Mouse (Mus musculus): ENCODE measurements at regions not wholly inside any gene's neighbourhood (a gene's known extent, or its start where the extent isn't known, plus 50 kb on each side); places are given as distances from the start of the nearest gene placed in this dataset.

DNA sequence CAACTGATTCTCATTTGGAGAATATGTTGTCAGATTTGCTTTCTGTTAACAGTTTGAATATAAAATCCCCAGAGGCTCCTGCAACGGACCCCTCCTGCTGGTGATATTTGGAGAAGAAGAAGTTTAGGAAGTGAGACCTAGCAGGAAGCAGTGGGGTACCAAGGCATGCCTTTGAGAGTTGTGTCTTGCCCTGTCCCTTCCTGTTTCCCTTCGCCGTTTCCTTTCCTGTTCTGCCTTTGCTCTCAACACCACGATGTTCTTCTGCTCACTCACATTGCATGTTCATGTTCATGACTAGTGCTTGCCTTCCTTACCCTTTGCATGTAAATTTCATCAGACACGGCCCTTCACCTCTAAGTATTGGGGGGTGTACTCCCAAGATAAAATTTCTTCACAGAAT lies 254.0 kb downstream of the Tle4 start:
- DNase-seq (ENCODE audit: low spot score in 2 of 2) = no peak

DNA sequence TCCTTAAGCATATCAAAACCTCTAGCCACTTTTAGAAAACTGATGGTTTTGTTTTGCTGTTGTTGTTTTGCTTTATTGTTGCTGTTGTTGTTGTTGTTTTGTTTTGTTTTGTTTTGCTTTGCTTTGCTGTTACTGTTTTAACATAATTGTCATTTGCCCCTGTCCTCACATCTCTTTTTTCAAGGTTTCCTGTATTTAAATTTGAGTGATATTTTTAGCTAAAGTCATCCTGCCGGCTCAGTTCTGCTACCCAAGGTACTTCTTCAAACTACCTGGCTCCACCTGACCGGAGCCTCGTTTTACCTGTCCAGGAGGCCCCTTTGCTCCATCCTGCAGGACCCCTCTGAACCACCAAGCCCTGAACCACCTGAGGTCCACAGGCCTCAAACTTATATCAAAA lies 253.4 kb downstream of the Tle4 start:
- no peak for DNase-seq (ENCODE audit: low spot score in 2 of 2)

DNA sequence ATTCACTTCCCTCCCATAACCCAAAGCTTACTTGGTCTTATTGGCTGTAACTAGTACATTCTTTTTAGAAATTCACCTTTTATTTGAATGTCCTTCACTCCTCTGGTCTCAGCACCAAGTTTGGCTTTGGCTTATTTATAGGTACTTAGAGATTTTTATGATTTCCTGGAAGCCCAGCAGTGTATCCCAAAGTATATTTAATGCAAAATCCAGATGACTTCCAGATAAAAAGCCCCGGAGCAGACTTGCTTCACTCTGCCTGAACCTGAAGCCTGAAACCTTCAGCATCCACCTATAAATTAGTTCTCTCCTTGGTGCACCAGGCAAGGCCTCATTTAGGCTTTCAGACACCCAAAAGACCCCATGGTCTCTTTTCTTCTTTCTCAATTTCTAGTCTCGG lies 250.8 kb downstream of the Tle4 start:
- no peak for DNase-seq (ENCODE audit: low spot score in 2 of 2)

DNA sequence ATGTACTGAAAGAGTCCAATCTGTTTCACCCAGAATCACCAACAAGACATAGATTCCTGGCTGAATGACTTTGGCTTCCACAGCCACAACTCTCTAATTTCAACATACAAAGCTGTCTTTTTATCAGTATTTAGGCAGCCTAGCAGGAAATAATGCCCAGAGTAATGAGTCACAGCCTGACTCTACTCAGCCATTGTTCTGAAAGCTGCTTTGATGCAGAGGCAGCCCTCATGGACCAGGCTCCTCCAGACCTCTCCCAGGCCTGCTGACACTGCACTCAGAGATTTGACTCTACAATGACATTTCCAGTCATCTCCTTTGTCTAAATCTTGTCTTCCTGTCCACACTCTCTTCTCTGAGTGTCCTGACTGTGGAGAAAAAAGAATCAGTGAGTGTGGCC lies 250.4 kb downstream of the Tle4 start:
- no peak for DNase-seq (ENCODE audit: low spot score in 2 of 2)

DNA sequence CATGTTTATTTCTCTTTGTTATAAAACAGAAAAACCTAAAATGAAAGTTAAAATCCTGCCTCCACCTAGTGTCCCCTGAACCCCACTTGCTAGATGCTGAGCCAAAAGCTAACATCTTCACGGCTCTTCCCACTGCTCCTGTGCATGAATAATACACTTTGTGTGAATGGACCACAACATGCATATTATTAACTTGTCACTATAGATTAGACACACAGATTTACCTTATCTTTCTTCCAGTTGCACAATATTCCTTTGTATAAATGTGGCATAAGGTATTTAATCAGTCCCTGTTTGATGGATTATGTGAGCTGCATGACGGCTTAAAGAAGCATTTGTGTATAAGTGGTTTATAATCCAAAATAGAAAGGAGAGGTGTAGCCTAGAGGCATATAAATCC lies 248.1 kb downstream of the Tle4 start:
- DNase-seq (ENCODE audit: low spot score in 2 of 2) = no peak

DNA sequence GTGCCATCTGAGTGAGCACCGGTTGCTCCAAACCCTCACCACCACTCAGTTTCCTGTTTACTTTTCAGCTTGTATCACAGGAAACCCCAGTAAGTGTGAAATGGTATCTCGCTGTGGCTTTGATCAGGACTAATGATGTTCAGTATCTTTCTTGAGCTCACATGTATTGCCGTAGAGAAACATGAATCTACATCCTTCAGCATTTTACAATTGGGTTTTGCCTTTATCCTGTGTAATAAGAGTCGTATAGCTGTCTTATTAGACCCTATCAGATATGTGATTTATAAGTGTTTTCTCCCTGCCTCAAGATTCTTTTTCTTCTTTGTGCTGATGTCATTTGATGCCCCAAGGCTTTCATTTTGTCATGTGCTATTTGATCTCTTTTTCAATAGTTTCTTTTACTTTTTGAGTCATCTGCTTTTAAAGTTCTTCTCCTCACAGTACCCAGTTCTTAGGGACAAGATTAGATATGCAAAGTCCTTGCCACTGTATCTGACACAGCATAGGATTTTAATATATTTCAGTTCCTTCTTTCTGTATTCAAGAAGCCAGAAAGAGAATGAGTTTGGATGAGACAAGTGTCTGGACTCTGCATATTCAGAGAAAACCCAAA lies 246.0 kb downstream of the Tle4 start:
- no peak for DNase-seq (ENCODE audit: low spot score in 2 of 2)

DNA sequence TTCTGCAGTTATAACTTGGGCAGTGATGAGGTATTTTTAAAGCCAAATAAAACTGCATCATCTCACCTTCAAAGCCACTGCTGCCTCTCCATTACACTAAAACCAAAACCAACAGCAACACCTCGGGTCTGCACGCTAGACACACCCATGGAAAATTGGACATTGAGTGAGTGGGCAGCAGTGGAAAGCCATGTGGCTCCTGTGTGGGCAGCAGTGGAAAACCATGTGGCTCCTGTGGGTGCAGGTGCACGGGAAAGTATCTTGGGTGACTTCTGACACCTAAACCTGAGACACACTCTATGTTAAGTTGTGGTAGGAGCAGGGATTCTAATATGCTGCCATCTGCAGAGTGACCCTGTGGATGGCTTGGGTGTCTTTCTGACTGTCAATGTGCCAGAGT lies 245.3 kb downstream of the Tle4 start:
- no peak for DNase-seq (ENCODE audit: low spot score in 2 of 2)

DNA sequence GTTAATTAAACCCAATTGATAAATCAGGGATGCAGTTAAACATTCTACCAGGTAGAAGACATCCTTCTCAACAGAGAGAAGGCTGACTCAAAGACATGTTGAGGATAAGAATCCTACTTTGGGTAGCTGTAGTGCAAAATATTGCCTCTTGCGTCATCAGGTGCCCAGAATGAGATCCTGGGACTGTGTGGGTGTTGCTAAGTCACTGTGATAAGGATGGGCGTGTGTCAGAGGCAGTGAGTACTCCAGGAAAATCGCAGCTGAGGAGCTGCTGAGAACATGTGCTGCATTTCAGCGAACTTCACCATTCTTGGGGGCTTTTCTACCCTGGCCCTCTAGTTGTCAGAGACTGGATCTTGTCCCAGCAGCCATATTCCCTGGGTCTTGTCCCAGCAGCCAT lies 244.7 kb downstream of the Tle4 start:
- DNase-seq (ENCODE audit: low spot score in 2 of 2) = peak in 1 of 2 experiments; percentile 13

DNA sequence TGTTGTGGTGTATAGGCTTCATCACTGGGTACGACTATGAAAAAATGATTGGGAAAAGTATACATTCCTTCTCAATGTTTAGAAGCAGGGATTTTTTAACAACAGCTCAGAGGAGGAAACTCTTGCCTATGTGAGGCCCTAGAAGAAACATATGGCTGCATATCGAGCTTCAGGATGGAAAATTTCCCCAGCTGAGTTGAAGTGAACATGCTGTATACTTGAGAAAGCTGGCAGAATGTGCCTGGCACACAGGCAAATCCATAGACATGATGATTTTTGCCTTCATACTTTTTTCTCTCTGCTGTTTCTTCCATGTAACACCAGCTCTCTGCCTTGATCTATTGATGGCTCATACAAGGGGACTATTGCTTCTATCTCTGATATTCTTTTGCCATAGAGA lies 242.7 kb downstream of the Tle4 start:
- DNase-seq (ENCODE audit: low spot score in 2 of 2) = peak in 1 of 2 experiments; percentile 25

DNA sequence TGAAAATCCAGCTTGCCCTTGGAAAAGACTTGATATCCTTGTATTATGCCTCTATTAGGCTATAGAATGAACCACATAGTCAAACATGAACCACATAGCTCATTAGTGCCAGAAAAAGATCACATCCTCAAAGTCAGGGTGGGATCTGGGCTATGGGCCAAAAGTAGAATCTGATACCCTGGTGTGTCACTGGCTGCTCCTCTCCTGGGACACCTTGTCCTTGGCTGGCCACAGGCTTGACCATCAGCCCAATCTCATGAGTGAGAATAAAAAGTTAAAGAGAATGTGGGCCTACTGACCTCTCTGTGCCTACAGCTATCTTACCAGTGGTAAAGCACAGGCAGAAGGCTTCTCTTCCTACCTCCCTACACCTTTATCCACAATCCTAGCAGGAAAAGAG lies 241.9 kb downstream of the Tle4 start:
- DNase-seq (ENCODE audit: low spot score in 2 of 2) = no peak

DNA sequence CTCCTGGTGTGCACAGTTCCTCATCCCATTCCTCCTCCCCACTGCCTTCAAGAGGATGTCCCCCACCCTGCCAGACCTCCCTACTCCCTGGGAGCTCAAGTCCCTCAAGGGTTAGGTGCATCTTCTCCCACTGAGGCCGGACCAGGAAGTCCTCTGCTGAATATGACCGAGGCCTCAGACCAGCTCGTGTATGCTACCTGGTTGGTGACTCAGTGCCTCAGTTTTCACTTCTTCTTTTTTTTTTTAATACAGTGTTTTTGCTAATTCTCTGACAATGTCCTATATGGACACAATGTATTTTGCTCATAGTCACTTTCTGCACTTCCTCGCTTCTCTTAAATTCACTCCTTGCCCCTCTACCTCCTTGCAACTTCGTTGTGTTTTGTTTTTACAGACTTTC lies 237.2 kb downstream of the Tle4 start:
- DNase-seq (ENCODE audit: low spot score in 2 of 2) = no peak

DNA sequence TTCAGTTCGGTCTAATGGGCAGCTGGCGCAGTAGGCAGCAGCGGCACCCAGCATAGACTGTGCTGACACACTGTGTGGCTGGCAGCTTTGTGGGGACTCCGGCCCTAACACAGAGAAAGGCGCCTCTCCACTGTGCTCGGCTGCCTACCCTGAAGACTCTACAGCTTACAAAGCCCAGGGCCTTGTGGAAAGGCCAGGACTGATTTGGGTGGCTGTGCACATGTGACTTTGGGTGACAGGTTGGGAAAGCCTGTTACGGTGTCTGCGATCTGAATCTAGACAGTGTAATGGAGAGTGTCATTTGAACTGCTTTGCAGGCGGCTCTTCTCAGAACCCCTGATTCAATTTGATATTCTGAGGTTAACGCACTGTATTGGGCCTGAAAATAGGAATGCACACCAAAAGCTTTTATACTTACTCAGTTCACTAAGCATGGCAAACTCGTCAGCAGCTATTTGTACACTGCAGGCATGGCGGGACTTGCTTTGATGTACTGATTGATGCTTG lies 228.7 kb downstream of the Tle4 start:
- no peak for DNase-seq (ENCODE audit: low spot score in 2 of 2)

DNA sequence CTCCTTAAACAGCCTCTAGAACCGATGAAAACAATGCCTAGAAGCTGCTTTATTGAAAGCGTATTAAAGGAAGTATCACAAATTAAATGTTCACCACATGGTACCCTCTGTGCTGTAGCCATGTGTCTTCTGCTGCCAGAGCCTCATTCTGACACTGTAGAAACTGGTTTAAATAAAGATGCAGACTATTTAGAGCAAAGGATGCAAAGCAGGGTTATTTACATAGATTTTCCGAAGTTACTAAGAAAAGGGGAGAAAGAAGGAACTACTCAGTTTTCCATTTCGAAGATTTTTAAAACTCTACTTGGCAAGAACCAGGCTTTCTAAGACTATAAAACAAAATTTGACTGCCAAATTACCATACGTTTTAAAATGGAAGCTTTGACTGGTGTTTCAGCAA lies 226.5 kb downstream of the Tle4 start:
- no peak for DNase-seq (ENCODE audit: low spot score in 2 of 2)

DNA sequence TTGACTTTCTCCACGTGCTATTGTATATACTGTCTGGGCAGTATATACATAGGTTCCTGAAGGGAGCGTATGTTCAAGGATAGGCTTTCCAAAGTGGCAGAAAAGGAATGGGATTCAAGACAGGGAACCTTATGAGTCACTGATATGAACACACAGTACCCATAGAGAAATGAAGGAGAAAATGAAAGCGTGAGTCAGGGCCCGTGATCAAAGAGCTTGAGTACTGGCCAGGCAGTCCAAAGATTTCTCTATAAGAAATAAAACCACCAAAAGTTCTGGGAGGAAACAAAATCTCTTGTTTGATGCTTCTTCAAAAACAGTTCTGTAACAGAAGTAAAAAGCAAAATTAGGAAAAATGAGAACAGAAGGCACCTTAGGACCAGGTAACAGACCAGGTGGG lies 223.9 kb downstream of the Tle4 start:
- no peak for DNase-seq (ENCODE audit: low spot score in 2 of 2)

DNA sequence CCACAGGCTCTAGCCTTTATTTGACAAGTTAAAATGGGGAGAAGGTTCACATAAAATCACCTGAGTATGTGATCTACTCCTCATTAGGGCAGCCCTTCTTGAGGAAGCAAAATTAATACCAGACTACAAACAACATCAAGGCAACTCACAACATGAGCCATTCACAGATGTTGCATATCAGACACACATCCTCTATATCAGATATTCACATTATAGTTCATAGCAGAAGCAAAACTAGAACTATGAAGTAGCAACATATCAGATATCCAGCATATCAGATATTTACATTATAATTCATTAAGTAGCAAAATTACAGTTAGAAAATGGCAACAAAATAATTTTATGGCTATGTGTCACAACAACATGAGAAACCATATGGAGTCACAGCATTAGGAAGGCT lies 217.0 kb downstream of the Tle4 start:
- DNase-seq (ENCODE audit: low spot score in 2 of 2) = no peak

DNA sequence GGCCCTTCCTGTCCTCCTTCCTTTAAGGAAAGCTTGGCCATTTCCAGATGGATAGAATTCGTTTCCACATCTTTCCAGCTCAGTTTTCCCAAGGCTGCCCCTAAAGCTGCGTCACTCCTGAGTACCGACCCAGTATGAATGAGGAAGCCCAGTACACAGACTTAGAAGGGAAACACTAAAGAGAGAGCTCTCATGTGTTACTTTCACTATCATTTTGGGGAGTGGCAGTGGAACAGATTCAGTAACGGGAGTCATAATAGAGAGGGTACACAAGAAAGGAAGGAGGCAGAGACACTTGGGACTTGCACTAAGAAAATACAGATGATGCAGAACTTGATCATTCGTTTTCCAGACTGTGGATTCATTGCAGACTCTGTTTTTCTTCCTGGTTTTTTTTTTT lies 210.1 kb downstream of the Tle4 start:
- no peak for DNase-seq (ENCODE audit: low spot score in 2 of 2)

DNA sequence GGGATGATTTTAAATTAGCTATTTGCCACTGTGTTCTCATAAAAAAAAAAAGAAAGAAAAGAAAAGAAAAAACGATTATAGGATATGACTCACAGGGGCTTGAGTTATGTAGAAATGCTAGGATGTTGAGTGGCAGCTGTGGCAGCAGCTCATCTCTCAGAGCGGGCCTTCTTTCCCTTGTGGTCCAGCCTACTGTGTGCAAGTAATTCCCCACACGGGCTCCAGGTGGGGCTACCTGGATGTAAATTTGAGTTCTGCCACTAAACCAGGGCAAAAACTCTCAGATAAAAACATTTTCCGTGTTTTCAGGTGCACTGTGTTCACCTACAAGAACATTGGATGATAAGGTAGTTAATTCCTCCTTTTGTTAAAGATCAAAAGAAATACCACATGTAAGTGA lies 209.3 kb downstream of the Tle4 start:
- no peak for DNase-seq (ENCODE audit: low spot score in 2 of 2)

DNA sequence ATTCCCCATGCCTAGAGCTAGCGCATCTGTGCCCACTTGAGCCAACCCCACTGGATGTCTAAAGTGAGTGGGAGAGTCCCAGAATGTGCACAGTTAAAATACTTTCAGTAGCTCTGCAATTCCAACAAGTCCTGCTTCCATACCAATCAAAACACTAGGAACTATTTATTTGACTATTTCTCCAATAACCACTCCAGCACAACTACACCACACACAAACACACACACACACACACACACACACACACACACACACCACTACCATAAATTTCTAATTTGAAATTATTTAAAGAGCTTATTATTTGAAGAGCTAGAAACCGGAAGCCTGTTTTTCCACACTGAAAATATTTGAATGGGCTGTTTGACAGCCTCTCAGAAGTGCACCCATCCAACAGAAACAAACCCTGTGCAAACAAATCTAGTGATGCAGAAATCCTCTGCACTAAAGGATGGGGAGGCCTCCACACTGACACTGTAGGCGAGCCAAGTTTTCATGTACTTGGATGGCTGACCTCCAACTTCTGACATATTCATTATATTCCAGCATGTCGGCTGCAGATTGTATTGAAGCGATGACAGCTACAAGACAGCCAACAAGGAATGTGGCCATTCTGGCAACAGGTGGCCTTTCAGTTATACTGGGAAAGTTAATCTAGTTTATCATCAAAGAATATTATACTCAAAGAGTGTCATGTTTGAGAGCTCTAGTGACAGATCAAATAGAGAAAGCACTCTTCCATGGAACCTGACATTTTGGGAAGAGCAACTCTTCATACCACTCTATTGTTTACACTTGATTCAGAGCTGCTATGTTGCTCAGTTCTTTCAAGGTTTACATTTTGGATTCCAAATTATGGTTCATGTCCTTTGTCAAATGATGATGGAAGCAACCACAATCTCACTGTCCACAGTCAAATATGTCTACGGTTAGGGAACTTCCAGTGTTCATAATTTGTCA lies 207.7 kb downstream of the Tle4 start:
- DNase-seq (ENCODE audit: low spot score in 2 of 2) = no peak

DNA sequence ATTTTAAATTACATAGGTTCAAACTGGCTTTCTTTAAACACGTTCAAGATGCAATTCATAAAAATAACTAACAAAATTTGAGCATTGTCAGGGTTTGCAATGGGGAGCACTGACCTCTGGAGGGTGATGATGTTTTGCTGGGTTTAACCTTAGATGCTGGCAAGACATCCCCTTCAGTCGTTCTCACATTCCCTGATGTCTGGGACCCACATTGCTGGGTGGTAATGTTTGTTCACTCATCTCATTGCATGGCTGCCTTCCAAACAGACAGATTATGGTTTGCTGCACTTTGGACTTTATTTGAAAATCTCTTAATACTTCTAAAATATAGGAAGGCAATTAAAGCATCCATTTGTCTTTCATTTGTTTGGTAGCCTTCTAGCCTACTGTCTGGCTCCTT lies 206.9 kb downstream of the Tle4 start:
- no peak for DNase-seq (ENCODE audit: low spot score in 2 of 2)

Data from left cerebral cortex, adult 9 months (tissue).